Mouse (Mus musculus) liver, embryonic 14.5 days (tissue): ENCODE measurements at regions not wholly inside any gene's neighbourhood (a gene's known extent, or its start where the extent isn't known, plus 50 kb on each side); places are given as distances from the start of the nearest gene placed in this dataset.

ENCODE experiments used
- ATAC-seq: fragments of 200-750 bp; cut with Nextera tagmentation; 2 replicates; pipeline ENCODE4 v1.8.0; 2017; ENCODE audit warnings: moderate number of reproducible peaks, mild to moderate bottlenecking, moderate library complexity; ENCODE audit not compliant: insufficient read depth
- DNase-seq, 3 experiments: peaks; one replicate each; pipeline ENCODE4 v3.0.0-alpha.2; 2012 to 2013; ENCODE audit warnings: low read depth in 3 of 3, low spot score in 3 of 3
- H3K27ac ChIP-seq: fragments of 300-500 bp; sonication (generic); 2 replicates; pipeline ENCODE4 v1.5.1; 2014; ENCODE audit warnings: moderate library complexity, mild to moderate bottlenecking, control low read depth, inconsistent platforms
- H3K27me3 ChIP-seq: fragments of 300-500 bp; sonication (generic); 2 replicates; pipeline ENCODE4 v1.6.1; 2014; ENCODE audit warnings: mild to moderate bottlenecking, low read length, moderate library complexity; ENCODE audit not compliant: control insufficient read depth, insufficient read depth
- H3K36me3 ChIP-seq: fragments of 300-500 bp; sonication (generic); replicated peaks from 2 replicates; pipeline ENCODE4 v1.6.1; 2014; ENCODE audit warnings: low read depth; ENCODE audit not compliant: control insufficient read depth, insufficient read depth
- H3K4me1 ChIP-seq, 2 experiments: fragments of 200-500 bp in 1 of 2; fragments of 300-500 bp in 1 of 2; sonication (generic) in 1 of 2; replicated peaks; 2 replicates each; pipeline ENCODE4 v1.6.1; 2012 to 2014; ENCODE audit warnings: antibody characterized with exemption in 1 of 2, inconsistent platforms in 1 of 2, low read length in 1 of 2; ENCODE audit not compliant: control insufficient read depth in 2 of 2, insufficient read depth in 2 of 2
- H3K4me2 ChIP-seq: fragments of 300-500 bp; sonication (generic); 2 replicates; pipeline ENCODE4 v1.6.1; 2014; ENCODE audit warnings: low read depth, mild to moderate bottlenecking, control low read depth, moderate library complexity
- H3K4me3 ChIP-seq, 2 experiments: fragments of 200-500 bp in 1 of 2; fragments of 300-500 bp in 1 of 2; sonication (generic) in 1 of 2; 2 replicates each; pipeline ENCODE4 v1.5.1; 2012 to 2014; ENCODE audit warnings: low read depth in 2 of 2, low read length in 2 of 2, mild to moderate bottlenecking in 2 of 2, control low read depth in 1 of 2, inconsistent platforms in 1 of 2, moderate library complexity in 1 of 2; ENCODE audit not compliant: insufficient read depth in 1 of 2
- H3K9ac ChIP-seq: fragments of 300-500 bp; sonication (generic); replicated peaks from 2 replicates; pipeline ENCODE4 v1.6.1; 2014; ENCODE audit warnings: mild to moderate bottlenecking, control low read depth, moderate library complexity
- H3K9me3 ChIP-seq: fragments of 300-500 bp; sonication (generic); 2 replicates; pipeline ENCODE4 v1.6.1; 2016; ENCODE audit warnings: low read length, mixed read lengths; ENCODE audit not compliant: control insufficient read depth
- CTCF ChIP-seq: IDR thresholded peaks from 2 replicates; pipeline ENCODE4 v1.5.1; 2016; ENCODE audit warnings: antibody characterized with exemption, low read depth, control low read depth
- EP300 ChIP-seq: IDR thresholded peaks from 2 replicates; pipeline ENCODE4 v1.6.1; 2016; ENCODE audit warnings: antibody characterized with exemption, low read depth
- WGBS: fragments of 180-500 bp; shearing (Covaris S2); extraction: QIAGEN DNeasy Blood & Tissue Kit; methylation state at CpG from one replicate; pipeline ENCODE4 v1.1.7; 2014; ENCODE audit not compliant: insufficient replicate concordance; 5-methylcytosine and 5-hydroxymethylcytosine counted together

DNA sequence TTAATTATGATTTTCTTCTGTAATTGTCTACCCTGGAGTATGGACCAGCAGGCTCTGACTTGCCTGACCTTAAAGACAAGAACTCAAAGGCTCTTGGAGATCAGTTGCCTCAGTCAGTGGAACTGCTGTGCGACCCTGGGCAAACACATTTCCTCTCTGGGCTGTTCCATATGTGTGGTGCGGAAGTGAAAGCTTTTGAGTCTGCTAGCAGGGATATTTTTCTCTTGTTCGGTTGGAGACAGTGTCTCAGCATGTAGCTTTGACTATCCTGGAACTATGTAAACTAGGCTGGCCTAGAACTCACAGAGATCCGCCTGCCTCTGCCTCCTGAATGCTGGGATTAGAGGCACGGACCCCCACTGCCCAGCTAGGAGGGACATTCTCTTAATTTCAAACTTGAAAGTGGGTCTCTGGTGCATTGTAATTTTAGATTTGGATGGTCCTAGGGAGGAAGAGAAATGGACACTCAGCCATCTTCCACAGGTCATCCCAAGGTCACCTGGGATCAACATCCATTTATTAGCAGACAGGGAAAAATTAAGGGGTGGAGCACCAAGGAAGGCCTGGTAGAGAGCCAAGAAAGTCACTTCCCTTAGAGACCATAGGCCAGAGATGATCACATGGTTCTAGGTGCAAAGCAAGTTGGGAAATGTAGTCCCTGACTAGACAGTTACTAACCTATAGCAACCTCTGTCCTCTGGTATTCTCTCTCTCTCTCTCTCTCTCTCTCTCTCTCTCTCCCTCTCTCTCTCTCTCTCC, 110.2 kb upstream of the Tmem189 start:
- Histone ChIP-seq H3K36me3 (no peaks in the 10 kb centered on the region), H3K4me2 (no peak overlapping the region), H3K27ac (no peak overlapping the region), H3K4me3 (no peak overlapping the region), H3K9ac (no peak overlapping the region), H3K9me3 (no peaks in the 10 kb centered on the region), H3K4me1 (peaks cover 9 to 34% of the 10 kb centered on the region in 2 experiments), H3K27me3 (no peaks in the 10 kb centered on the region)
- DNase-seq (no peak), ATAC-seq (peak; percentile 63)
- no peak for TF ChIP-seq CTCF
- TF ChIP-seq EP300, result no peak
- WGBS, result 67% methylated on average over 5 of the region's 5 CpGs

- WGBS, result 60% methylated on average over 9 of the region's 9 CpGs
- H3K36me3 ChIP-seq, result no peaks in the 10 kb centered on the region
- no peak overlapping the region for H3K9ac ChIP-seq
- ATAC-seq (peak; percentile 34; the same call in 1 of the 2 replicates), DNase-seq (no peak)
- no peak overlapping the region for H3K4me2 ChIP-seq
- no peak overlapping the region for H3K4me3 ChIP-seq
- no peak for TF ChIP-seq CTCF
- no peak for TF ChIP-seq EP300
- no peaks in the 10 kb centered on the region for H3K27me3 ChIP-seq
- no peak overlapping the region for H3K27ac ChIP-seq
- peaks cover 9 to 34% of the 10 kb centered on the region in 2 experiments for H3K4me1 ChIP-seq
- no peaks in the 10 kb centered on the region for H3K9me3 ChIP-seq
These were observed 109.4 kb upstream of the Tmem189 start for GRCm38 (mm10) chr2:167798969-167799513.

DNA sequence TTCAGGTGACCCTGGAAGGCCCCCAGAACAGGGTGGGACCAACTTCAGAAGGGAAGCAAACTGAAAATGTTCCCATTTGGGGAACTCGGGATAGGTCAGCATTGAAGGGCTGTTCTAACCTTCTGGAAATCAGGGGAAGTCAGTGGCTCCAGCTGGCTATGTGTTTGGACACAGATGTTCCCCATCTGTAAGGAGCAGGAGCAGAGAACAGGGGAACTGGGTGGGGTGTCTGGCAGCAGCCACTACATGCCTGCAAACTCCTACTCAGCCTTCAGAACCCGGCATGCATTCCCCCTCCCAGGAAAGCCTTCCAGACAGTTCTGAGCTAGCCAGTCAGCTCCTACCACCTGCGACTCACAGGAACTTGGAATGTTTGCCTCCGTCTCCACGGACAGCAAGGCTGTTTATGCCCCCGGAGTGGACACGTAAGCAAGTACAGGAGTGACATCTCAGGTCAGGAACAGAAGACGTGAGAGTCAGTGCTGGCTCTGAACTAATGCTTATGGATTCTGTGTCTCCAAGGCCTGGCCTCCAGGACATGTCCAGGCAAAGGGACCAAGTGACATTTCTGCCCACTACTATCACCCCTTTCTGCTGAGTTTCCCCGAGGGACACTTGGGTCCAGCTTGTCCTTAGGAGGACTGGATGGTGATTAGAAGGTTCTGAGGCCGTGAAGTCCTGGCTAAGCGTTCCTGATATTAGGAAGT, 108.6 kb upstream of the Tmem189 start:
- Histone ChIP-seq H3K4me1 (peaks cover 9 to 32% of the 10 kb centered on the region in 2 experiments), H3K9me3 (no peaks in the 10 kb centered on the region), H3K4me3 (no peak overlapping the region), H3K27me3 (no peaks in the 10 kb centered on the region), H3K27ac (no peak overlapping the region), H3K36me3 (no peaks in the 10 kb centered on the region), H3K4me2 (no peak overlapping the region), H3K9ac (no peak overlapping the region)
- no peak for TF ChIP-seq EP300
- TF ChIP-seq CTCF, result no peak
- ATAC-seq (no peak), DNase-seq (no peak)
- WGBS, result 72% methylated on average over 11 of the region's 11 CpGs

- WGBS, result 65% methylated on average over 7 of the region's 7 CpGs
- DNase-seq, result no peak
- TF ChIP-seq EP300 (no peak), CTCF (no peak)
These were observed 105.9 kb upstream of the Tmem189 start for GRCm38 (mm10) chr2:167795491-167795890.

GRCm38 (mm10) chr2:167793916-167794315, 104.3 kb upstream of the Tmem189 start:
- 58% methylated on average over 2 of the region's 2 CpGs for WGBS
- H3K9ac ChIP-seq, result no peak overlapping the region
- H3K27me3 ChIP-seq, result no peaks in the 10 kb centered on the region
- H3K9me3 ChIP-seq, result no peaks in the 10 kb centered on the region
- DNase-seq, result no peak
- H3K4me1 ChIP-seq, result peaks cover under 1 to 6% of the 10 kb centered on the region in 2 experiments; a peak in 2 of 4 replicates
- no peak overlapping the region for H3K4me2 ChIP-seq
- TF ChIP-seq EP300 (no peak), CTCF (no peak)
- no peak overlapping the region for H3K4me3 ChIP-seq
- H3K36me3 ChIP-seq, result no peaks in the 10 kb centered on the region
- no peak for ATAC-seq
- H3K27ac ChIP-seq, result no peak overlapping the region

More at GRCm38 (mm10) chr2:167795491-167795890, 105.9 kb upstream of the Tmem189 start:
- H3K36me3 ChIP-seq, result no peaks in the 10 kb centered on the region
- no peaks in the 10 kb centered on the region for H3K9me3 ChIP-seq
- no peak overlapping the region for H3K4me3 ChIP-seq
- H3K27me3 ChIP-seq, result no peaks in the 10 kb centered on the region
- H3K4me1 ChIP-seq, result peaks cover 6 to 14% of the 10 kb centered on the region in 2 experiments
- ATAC-seq, result no peak
- no peak overlapping the region for H3K4me2 ChIP-seq
- no peak overlapping the region for H3K9ac ChIP-seq
- no peak overlapping the region for H3K27ac ChIP-seq
